Mouse (Mus musculus): ENCODE measurements around the gene Olfr1104. TPM values are rescaled to one million over a fixed set of nuclear protein-coding genes. Genes with fewer than 3 reads are reported as not detected.

Olfr1104 gene
- not detected for total RNA-seq (2023)

DNA sequence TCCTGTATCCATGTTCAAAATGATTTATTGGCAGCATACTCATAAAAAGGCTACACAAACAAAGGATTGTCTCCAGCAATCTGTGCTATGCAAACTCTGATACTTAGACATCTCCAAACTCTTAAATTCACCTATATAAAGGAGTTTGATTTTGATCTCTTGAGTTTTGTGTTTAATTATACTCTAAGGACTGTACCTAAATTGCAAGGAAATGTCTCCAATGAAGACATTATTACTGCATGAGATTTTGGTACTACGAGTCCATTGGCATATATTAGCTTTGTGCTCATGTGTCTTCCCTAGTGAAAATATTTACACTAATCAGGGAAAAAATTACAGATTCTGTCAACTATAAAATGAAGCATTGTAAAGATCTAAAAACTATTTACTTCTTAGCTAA lies at the start of gene Olfr1104:
Olfr1104 (minus strand) TSS at position 101 of the 400 bp plus-strand sequence.

DNA sequence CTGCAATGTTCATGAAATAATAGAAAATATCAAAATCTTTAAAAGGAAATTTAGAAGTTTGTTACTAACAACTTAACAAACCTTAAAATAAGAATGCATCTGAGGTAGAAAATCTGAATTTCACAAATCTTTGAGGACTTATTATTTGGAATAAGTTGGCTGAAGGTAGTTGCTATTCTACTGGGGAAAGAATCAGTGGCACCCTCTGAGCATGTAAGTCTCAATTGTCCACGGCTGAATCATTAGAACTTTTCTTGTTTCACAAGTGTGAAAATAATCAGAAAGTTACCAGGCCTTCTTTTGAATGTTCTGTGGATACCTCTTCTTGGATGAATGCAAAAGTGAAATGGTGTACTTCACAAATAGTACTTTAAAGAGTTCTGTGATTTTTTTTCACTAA lies 48.8 kb upstream of the Olfr1104 start, which contains the start of gene Olfr1107:
Olfr1107 (minus strand) TSS at position 101 of the 400 bp plus-strand sequence.

DNA sequence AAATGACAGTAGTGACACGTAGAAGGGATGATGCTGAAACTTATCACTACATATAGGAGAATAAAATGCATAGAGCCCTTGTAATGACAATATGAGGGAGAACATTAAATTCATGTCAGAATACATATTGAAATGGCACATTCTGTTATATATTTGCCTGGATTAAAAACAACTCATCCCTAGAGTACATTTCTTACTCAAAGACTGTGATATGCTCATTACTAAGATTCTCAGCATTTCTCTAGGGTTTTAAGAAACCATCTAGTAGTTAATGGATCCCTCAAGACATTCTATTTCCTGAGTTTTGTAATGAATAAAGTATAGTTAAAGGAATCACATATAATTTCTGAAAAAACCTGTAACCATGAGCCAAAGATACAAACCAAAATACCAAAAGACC lies 25.3 kb upstream of the Olfr1104 start, which contains the start of gene Olfr1106:
Olfr1106 (minus strand) TSS at position 101 of the 400 bp plus-strand sequence.

DNA sequence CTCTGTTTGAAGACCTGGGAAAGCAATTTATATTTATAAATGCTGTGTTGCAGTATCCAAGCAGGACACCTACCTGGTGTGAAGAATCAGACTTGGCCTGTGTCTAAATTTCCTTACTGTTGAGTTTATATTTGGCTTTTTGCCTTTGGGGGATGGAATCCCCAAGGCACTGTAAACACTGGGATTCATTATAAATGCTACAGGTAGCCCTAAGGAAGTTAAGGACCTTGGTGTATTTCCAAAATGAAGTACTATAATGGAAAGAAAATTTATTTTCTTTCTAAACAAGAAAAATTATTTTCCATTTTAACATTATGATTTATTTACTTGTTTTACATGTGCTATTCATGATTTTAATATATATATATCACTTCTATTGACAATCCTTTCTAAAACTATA lies 9.6 kb upstream of the Olfr1104 start, which contains the start of gene Olfr1105:
Olfr1105 (minus strand) TSS at position 101 of the 400 bp plus-strand sequence.

DNA sequence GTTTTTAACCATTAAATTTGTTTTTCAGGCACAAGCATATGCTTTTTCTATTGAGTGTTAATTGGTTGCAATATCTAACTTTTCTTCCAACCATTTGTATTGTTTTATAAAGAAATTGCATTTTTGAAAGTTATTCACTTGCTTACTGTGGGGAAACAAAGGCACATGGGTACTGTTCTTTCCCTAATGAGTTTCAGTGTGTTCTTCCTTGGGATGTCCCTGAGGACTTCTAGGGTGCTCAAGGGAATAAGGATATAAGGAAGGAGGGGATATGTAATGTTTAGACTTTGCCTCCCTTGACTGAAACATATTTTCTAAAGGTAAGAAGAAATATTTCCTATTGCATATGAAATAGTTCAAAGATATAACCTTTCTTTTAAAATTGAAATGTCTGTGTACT lies 28.8 kb downstream of the Olfr1104 start, which contains the start of gene Olfr1102:
Olfr1102 (plus strand) TSS at position 301 of the 400 bp plus-strand sequence.

DNA sequence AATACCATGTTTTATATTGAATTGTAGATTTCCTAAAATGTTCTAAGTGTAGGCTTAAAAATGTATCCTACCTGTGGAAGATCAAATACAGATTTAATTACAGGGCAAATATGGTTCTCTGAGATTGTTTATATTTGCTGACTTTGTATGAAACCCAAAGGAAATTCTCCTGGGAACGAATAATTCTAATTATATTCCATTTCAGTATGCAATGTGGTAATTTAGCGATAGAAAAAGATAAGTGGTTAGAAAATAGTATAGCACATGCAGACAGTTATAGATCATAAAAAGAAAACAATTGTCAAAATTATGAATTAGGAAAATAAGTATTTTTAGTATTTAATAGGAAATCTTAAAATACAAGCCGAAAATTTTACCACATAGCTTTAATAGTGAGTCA lies 35.8 kb downstream of the Olfr1104 start, which contains the start of gene Olfr1101:
Olfr1101 (minus strand) TSS at position 101 of the 400 bp plus-strand sequence.

DNA sequence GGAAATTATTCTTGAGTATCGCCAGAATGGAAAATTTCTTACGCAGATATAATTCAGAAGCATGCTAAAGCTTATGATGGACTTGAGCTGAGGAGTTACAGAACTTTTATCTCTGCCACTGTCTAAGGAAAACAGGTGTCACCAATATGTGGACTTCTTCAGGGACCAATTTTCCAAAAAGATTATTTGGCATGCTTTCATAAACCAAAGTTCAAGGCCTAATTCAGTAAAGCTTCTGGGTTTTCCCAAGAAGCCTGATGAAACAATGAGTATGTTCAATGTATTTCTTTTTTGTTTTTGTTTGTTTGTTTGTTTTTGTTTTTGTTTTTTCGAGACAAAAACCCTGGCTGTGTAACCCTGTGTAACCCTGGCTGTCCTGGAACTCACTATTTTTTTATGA lies 47.0 kb downstream of the Olfr1104 start, which contains the start of gene Olfr1100:
Olfr1100 (minus strand) TSS at position 101 of the 400 bp plus-strand sequence.

Other genes with a start within 250 kb of the Olfr1104 start
- not detected for gene Olfr1093, start 244.6 kb downstream of the Olfr1104 start, total RNA-seq (2023)
- gene Olfr141, start 217.1 kb downstream of the Olfr1104 start, total RNA-seq (2023): not detected
- not detected for gene Olfr1094, start 202.4 kb downstream of the Olfr1104 start, total RNA-seq (2023)
- not detected for gene Olfr1095, start 175.4 kb downstream of the Olfr1104 start, total RNA-seq (2023)
- not detected for gene Gm13723, start 152.3 kb downstream of the Olfr1104 start, total RNA-seq (2023)
- gene Olfr1097, start 134.9 kb downstream of the Olfr1104 start, total RNA-seq (2023): not detected
- not detected for gene Olfr1098, start 102.5 kb downstream of the Olfr1104 start, total RNA-seq (2023)
- not detected for gene Olfr1099, start 66.4 kb downstream of the Olfr1104 start, total RNA-seq (2023)
- not detected for gene Olfr1100, start 47.1 kb downstream of the Olfr1104 start, total RNA-seq (2023)
- gene Olfr1101, start 35.9 kb downstream of the Olfr1104 start, total RNA-seq (2023): not detected
- not detected for gene Olfr1102, start 28.7 kb downstream of the Olfr1104 start, total RNA-seq (2023)
- not detected for gene Olfr1105, start 9.5 kb upstream of the Olfr1104 start, total RNA-seq (2023)
- gene Olfr1106, start 25.2 kb upstream of the Olfr1104 start, total RNA-seq (2023): not detected
- gene Olfr1107, start 48.7 kb upstream of the Olfr1104 start, total RNA-seq (2023): not detected
- not detected for gene Olfr1109, start 68.9 kb upstream of the Olfr1104 start, total RNA-seq (2023)
- not detected for gene Olfr259, start 87.5 kb upstream of the Olfr1104 start, total RNA-seq (2023)
- not detected for gene Olfr1110, start 113.2 kb upstream of the Olfr1104 start, total RNA-seq (2023)
- not detected for gene Olfr1111, start 125.5 kb upstream of the Olfr1104 start, total RNA-seq (2023)
- gene Olfr1112, start 160.7 kb upstream of the Olfr1104 start, total RNA-seq (2023): not detected
- not detected for gene Olfr1113, start 181.9 kb upstream of the Olfr1104 start, total RNA-seq (2023)
- gene Olfr1115, start 220.9 kb upstream of the Olfr1104 start, total RNA-seq (2023): not detected
- gene Olfr1116, start 240.5 kb upstream of the Olfr1104 start, total RNA-seq (2023): not detected